Mouse (Mus musculus): Measurements from ENCODE around the gene Naf1.

- TF ChIP-seq CTCF (IDR thresholded peaks at IDR 0.05; ENCODE audit: insufficient read depth, low read length) = no peak
- no peak for TF ChIP-seq POLR2A (IDR thresholded peaks at IDR 0.05; ENCODE audit: borderline replicate concordance, extremely low read depth, low read depth, low read length)
These were observed 3.7 kb downstream of the Naf1 start for GRCm38 (mm10) chr8:66863761-66864160.

Measured in lung, adult 2 months (tissue).